Mouse (Mus musculus): ENCODE measurements around the gene Asic2. TPM values are rescaled to one million over a fixed set of nuclear protein-coding genes. Genes with fewer than 3 reads are reported as not detected.

Gene Asic2
- total and polyA plus RNA-seq, 3 experiments, result not detected

DNA sequence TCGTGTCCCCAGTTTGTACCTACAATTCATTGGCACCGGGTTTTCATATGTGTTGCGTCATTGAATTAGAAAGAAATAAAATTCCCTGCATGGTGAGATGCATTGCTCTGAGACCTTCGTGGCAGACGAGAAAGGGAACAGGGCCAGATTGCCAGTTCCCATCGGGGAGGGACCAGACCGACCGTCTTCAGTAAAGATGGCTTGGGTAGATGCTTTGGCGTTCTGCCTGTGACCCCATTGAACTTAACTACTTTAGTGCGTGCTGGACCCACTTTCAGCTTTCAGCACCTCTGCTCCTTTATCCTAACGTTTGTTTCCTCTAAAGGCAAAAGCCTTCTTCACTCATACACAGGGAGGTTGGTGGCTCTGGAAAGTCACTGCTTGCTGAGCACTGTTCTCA, 902.9 kb downstream of the Asic2 start:
- no peaks in the 10 kb centered on the region for H3K9me3 ChIP-seq (replicated peaks; ENCODE audit: insufficient read depth, low read length)
- no peaks in the 10 kb centered on the region for H3K4me1 ChIP-seq (ENCODE audit: control insufficient read depth in 1 of 2, insufficient read depth in 2 of 2, low read length in 2 of 2)
- no peaks in the 10 kb centered on the region for H3K36me3 ChIP-seq (ENCODE audit: control insufficient read depth in 1 of 2, insufficient read depth in 2 of 2, low read length in 2 of 2)
- H3K9ac ChIP-seq (ENCODE audit: control insufficient read depth, low read depth, low read length, poor library complexity, severe bottlenecking), result no peak overlapping the region
- DNase-seq (ENCODE audit: low read depth, low spot score), result no peak
- no peaks in the 10 kb centered on the region for H3K27me3 ChIP-seq (ENCODE audit: control insufficient read depth in 1 of 2, insufficient read depth in 2 of 2, low read length in 2 of 2)
- H3K27ac ChIP-seq (ENCODE audit: control insufficient read depth, low read depth, low read length), result no peak overlapping the region
- H3K4me3 ChIP-seq (ENCODE audit: control insufficient read depth in 1 of 2, insufficient read depth in 1 of 2, low read depth in 2 of 2, low read length in 2 of 2), result no peak overlapping the region
- H3K79me2 ChIP-seq (ENCODE audit: control insufficient read depth, insufficient read depth, low read length, poor library complexity), result no peaks in the 10 kb centered on the region
- TF ChIP-seq ZNF384 (IDR thresholded peaks at IDR 0.05; ENCODE audit: low read depth, low read length) (no peak), ZMIZ1 (IDR thresholded peaks at IDR 0.05; ENCODE audit: low read depth, low read length) (no peak), MAX (IDR thresholded peaks at IDR 0.05; ENCODE audit: low read length) (no peak), NRF1 (IDR thresholded peaks at IDR 0.05; ENCODE audit: insufficient read depth, low read depth, low read length, poor library complexity, severe bottlenecking) (no peak), TBP (IDR thresholded peaks at IDR 0.05; ENCODE audit: low read depth, low read length) (no peak), HCFC1 (IDR thresholded peaks at IDR 0.05; ENCODE audit: low read depth, low read length) (no peak), ZKSCAN1 (IDR thresholded peaks at IDR 0.05; ENCODE audit: low read depth, low read length) (no peak), POLR2AphosphoS2 (IDR thresholded peaks at IDR 0.05; ENCODE audit: low read length) (no peak), MYC (IDR thresholded peaks at IDR 0.05; ENCODE audit: low read depth, low read length) (no peak), SIN3A (IDR thresholded peaks at IDR 0.05; ENCODE audit: low read length) (no peak), SMC3 (IDR thresholded peaks at IDR 0.05; ENCODE audit: low read depth, low read length) (no peak), MYB (IDR thresholded peaks at IDR 0.05; ENCODE audit: low read depth, low read length) (no peak), ZC3H11A (IDR thresholded peaks at IDR 0.05; ENCODE audit: low read depth, low read length) (no peak), MAZ (IDR thresholded peaks at IDR 0.05; ENCODE audit: low read depth, low read length) (no peak), POLR2A (IDR thresholded peaks at IDR 0.05; ENCODE audit: control insufficient read depth in 1 of 2, insufficient read depth in 1 of 2, low read depth in 1 of 2, low read length in 2 of 2, poor library complexity in 1 of 2) (no peak), E2F4 (IDR thresholded peaks at IDR 0.05; ENCODE audit: borderline replicate concordance, low read depth, low read length) (no peak), CHD2 (IDR thresholded peaks at IDR 0.05; ENCODE audit: low read length) (no peak), CTCF (IDR thresholded peaks at IDR 0.05 in 2 of 3, conservative IDR thresholded peaks at IDR 0.05 in 1 of 3; ENCODE audit: control insufficient read depth in 1 of 3, insufficient read depth in 1 of 3, low read depth in 2 of 3, low read length in 3 of 3, poor library complexity in 1 of 3, severe bottlenecking in 1 of 3) (no peak), CHD1 (IDR thresholded peaks at IDR 0.05; ENCODE audit: low read depth, low read length) (no peak), RAD21 (IDR thresholded peaks at IDR 0.05; ENCODE audit: low read depth, low read length) (no peak)

GRCm38 (mm10) chr11:81064006-81064405, 904.3 kb downstream of the Asic2 start:
- no peaks in the 10 kb centered on the region for H3K79me2 ChIP-seq (ENCODE audit: control insufficient read depth, insufficient read depth, low read length, poor library complexity)
- no peak overlapping the region for H3K9ac ChIP-seq (ENCODE audit: control insufficient read depth, low read depth, low read length, poor library complexity, severe bottlenecking)
- no peak overlapping the region for H3K27ac ChIP-seq (ENCODE audit: control insufficient read depth, low read depth, low read length)
- TF ChIP-seq USF2 (IDR thresholded peaks at IDR 0.05; ENCODE audit: borderline replicate concordance in 1 of 2, insufficient read depth in 1 of 2, low read depth in 1 of 2, low read length in 2 of 2) (no peak), NELFE (IDR thresholded peaks at IDR 0.05; ENCODE audit: low read depth, low read length) (no peak), HCFC1 (IDR thresholded peaks at IDR 0.05; ENCODE audit: low read depth, low read length) (no peak), MAX (IDR thresholded peaks at IDR 0.05; ENCODE audit: low read length) (no peak), GABPA (IDR thresholded peaks at IDR 0.05; ENCODE audit: low read depth, low read length) (no peak), CHD2 (IDR thresholded peaks at IDR 0.05; ENCODE audit: low read length) (no peak), TAL1 (IDR thresholded peaks at IDR 0.05; ENCODE audit: low read length) (no peak), SIN3A (IDR thresholded peaks at IDR 0.05; ENCODE audit: low read length) (no peak), ETS1 (IDR thresholded peaks at IDR 0.05; ENCODE audit: low read depth, low read length) (no peak), MAFK (IDR thresholded peaks at IDR 0.05; ENCODE audit: borderline replicate concordance, low read depth, low read length) (no peak)
- H3K27me3 ChIP-seq (ENCODE audit: control insufficient read depth in 1 of 2, insufficient read depth in 2 of 2, low read length in 2 of 2), result no peaks in the 10 kb centered on the region
- DNase-seq (ENCODE audit: low read depth, low spot score), result no peak
- H3K36me3 ChIP-seq (ENCODE audit: control insufficient read depth in 1 of 2, insufficient read depth in 2 of 2, low read length in 2 of 2), result no peaks in the 10 kb centered on the region
- no peaks in the 10 kb centered on the region for H3K4me1 ChIP-seq (ENCODE audit: control insufficient read depth in 1 of 2, insufficient read depth in 2 of 2, low read length in 2 of 2)
- no peak overlapping the region for H3K4me3 ChIP-seq (ENCODE audit: control insufficient read depth in 1 of 2, insufficient read depth in 1 of 2, low read depth in 2 of 2, low read length in 2 of 2)
- no peaks in the 10 kb centered on the region for H3K9me3 ChIP-seq (replicated peaks; ENCODE audit: insufficient read depth, low read length)
